ENCODE assay signal across 24 mouse cellular contexts in the genomic region with DNA sequence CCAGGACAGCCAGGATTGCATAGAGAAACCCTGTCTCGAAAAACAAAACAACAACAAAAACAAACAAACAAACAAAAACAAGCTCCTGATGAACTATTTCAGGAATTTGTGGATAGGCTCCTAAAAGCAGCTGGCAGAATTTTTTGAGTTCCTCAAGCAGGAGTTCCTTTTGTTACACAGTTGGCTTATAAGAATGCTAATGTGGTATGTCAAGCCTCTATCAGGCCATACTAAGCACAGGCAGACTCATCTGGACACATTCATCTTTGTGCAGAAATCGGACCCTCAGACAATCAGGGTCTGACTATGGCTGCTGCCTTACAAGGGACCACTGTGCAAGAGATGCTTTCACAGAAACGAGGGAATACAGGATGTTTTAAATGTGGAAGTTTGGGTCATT. TPM values are rescaled to one million over a fixed set of nuclear protein-coding genes. Genes with fewer than 3 reads are reported as not detected.
"Had no signal": no experiment of that assay in that cellular context is flagged by ENCODE, and none has a peak within 500 bp of the region (broad histone marks: within the 10 kb centered on the region; RNA-seq: fewer than 3 reads in every experiment).

No protein-coding gene starts in this region.

- H3K4me2 ChIP-seq: heart, embryonic 12.5 days; hindbrain, embryonic 13.5 days; hindbrain, embryonic 15.5 days; kidney, embryonic 15.5 days; limb, embryonic 13.5 days; limb, embryonic 15.5 days had no signal

- H3K27me3 ChIP-seq: heart, embryonic 12.5 days; hindbrain, embryonic 13.5 days; hindbrain, embryonic 15.5 days; kidney, embryonic 15.5 days; limb, embryonic 13.5 days; limb, embryonic 15.5 days had no signal

- H3K9ac ChIP-seq: heart, embryonic 12.5 days; hindbrain, embryonic 13.5 days; hindbrain, embryonic 15.5 days; kidney, embryonic 15.5 days; limb, embryonic 13.5 days; limb, embryonic 15.5 days had no signal

- H3K9me3 ChIP-seq: heart, embryonic 10.5 days; heart, embryonic 12.5 days; hindbrain, embryonic 13.5 days; hindbrain, embryonic 15.5 days; kidney, embryonic 15.5 days; limb, embryonic 13.5 days; limb, embryonic 15.5 days had no signal

- ATAC-seq: hindbrain, postnatal 0 days; intestine, embryonic 16.5 days had no signal

- H3K4me3 ChIP-seq: gastrocnemius, adult 2 months; heart, embryonic 10.5 days; heart, embryonic 12.5 days; hindbrain, embryonic 13.5 days; hindbrain, embryonic 15.5 days; kidney, embryonic 15.5 days; limb, embryonic 13.5 days; limb, embryonic 15.5 days had no signal

- H3K27ac ChIP-seq: gastrocnemius, adult 2 months; heart, embryonic 10.5 days; hindbrain, embryonic 13.5 days; hindbrain, embryonic 15.5 days; hindbrain, postnatal 0 days; kidney, embryonic 15.5 days; kidney, postnatal 0 days; limb, embryonic 13.5 days; limb, embryonic 15.5 days had no signal

- H3K4me1 ChIP-seq: heart, embryonic 10.5 days; heart, embryonic 12.5 days; hindbrain, embryonic 13.5 days; hindbrain, embryonic 15.5 days; kidney, embryonic 15.5 days; limb, embryonic 13.5 days; limb, embryonic 15.5 days had no signal

- DNase-seq: gastrocnemius, adult 2 months; gastrocnemius, postnatal 10 days; gastrocnemius, postnatal 25 days; heart, adult 18-20 months; heart, postnatal 10 days; heart, postnatal 36 days; kidney, adult 11 months; kidney, adult 2 months; kidney, adult 9 months; kidney, postnatal 14 days; kidney, postnatal 36 days; layer of hippocampus, adult 9-11 months; layer of hippocampus, postnatal 36 days; left cerebral cortex, postnatal 4 days had no signal

RNA-seq across cellular contexts. Expression of a gene that starts 35.2 kb away (rescaled TPM):
- polyA plus RNA-seq: heart, embryonic 10.5 days had no signal
